Mouse (Mus musculus): ENCODE measurements around the gene Bmx. TPM values are rescaled to one million over a fixed set of nuclear protein-coding genes. Genes with fewer than 3 reads are reported as not detected.

Gene Bmx
- polyA plus RNA-seq, 1 experiment, result not detected

- Histone ChIP-seq H3K27ac (ENCODE audit: insufficient read depth, low read depth, low read length) (no peak overlapping the region), H3K4me3 (ENCODE audit: insufficient read depth, low read depth, low read length) (no peak overlapping the region), H3K4me1 (ENCODE audit: control insufficient read depth, insufficient read depth, low read length) (no peaks in the 10 kb centered on the region)
- TF ChIP-seq POLR2A (IDR thresholded peaks at IDR 0.05; ENCODE audit: insufficient read depth, low read depth, low read length) (no peak), CTCF (IDR thresholded peaks at IDR 0.05; ENCODE audit: insufficient read depth, low read depth, low read length) (no peak)
Observed at GRCm38 (mm10) chrX:164189880-164190279, 68.1 kb downstream of the Bmx start.

DNA sequence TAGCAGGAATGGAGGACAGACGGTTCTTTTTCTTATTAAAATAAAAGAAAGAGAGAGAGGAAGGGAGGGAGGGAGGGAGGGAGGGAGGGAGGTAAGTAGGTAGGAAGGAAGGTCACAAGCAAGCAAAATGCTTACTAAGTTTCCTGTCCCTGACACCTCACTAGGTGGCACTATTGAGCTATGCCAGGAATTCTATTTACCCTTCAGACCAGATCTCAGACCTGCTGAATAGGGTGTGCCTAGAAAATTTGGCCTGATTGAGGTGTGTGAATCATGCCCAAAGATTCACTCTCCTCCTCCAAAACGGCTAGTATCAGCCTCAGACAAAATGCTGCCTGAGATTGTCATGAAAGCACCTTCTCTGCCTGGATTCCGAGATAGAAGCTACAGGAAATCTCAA, 74.1 kb downstream of the Bmx start:
- no peak for TF ChIP-seq POLR2A (IDR thresholded peaks at IDR 0.05; ENCODE audit: insufficient read depth, low read depth, low read length)
- Histone ChIP-seq H3K27ac (ENCODE audit: insufficient read depth, low read depth, low read length) (no peak overlapping the region), H3K4me1 (ENCODE audit: control insufficient read depth, insufficient read depth, low read length) (no peaks in the 10 kb centered on the region), H3K4me3 (ENCODE audit: insufficient read depth, low read depth, low read length) (no peak overlapping the region)
- 24% methylated on average over 3 of the region's 3 CpGs for WGBS

- TF ChIP-seq CTCF (IDR thresholded peaks at IDR 0.05; ENCODE audit: insufficient read depth, low read depth, low read length) (no peak), POLR2A (IDR thresholded peaks at IDR 0.05; ENCODE audit: insufficient read depth, low read depth, low read length) (no peak)
- H3K4me1 ChIP-seq (ENCODE audit: control insufficient read depth, insufficient read depth, low read length), result no peaks in the 10 kb centered on the region
- WGBS, result 15% methylated on average over 3 of the region's 3 CpGs
- H3K27ac ChIP-seq (ENCODE audit: insufficient read depth, low read depth, low read length), result no peak overlapping the region
- H3K4me3 ChIP-seq (ENCODE audit: insufficient read depth, low read depth, low read length), result no peak overlapping the region
Observed at GRCm38 (mm10) chrX:164179746-164180145, 78.2 kb downstream of the Bmx start.

- Histone ChIP-seq H3K4me3 (ENCODE audit: insufficient read depth, low read depth, low read length) (no peak overlapping the region), H3K27ac (ENCODE audit: insufficient read depth, low read depth, low read length) (no peak overlapping the region), H3K4me1 (ENCODE audit: control insufficient read depth, insufficient read depth, low read length) (no peaks in the 10 kb centered on the region)
- TF ChIP-seq POLR2A (IDR thresholded peaks at IDR 0.05; ENCODE audit: insufficient read depth, low read depth, low read length) (no peak), CTCF (IDR thresholded peaks at IDR 0.05; ENCODE audit: insufficient read depth, low read depth, low read length) (no peak)
- 88% methylated on average over 2 of the region's 2 CpGs for WGBS
Observed at GRCm38 (mm10) chrX:164178856-164179255, 79.1 kb downstream of the Bmx start.

GRCm38 (mm10) chrX:164175780-164176179, 82.2 kb downstream of the Bmx start:
- 76% methylated on average over 2 of the region's 2 CpGs for WGBS
- TF ChIP-seq CTCF (IDR thresholded peaks at IDR 0.05; ENCODE audit: insufficient read depth, low read depth, low read length) (no peak), POLR2A (IDR thresholded peaks at IDR 0.05; ENCODE audit: insufficient read depth, low read depth, low read length) (no peak)
- no peak overlapping the region for H3K27ac ChIP-seq (ENCODE audit: insufficient read depth, low read depth, low read length)
- H3K4me3 ChIP-seq (ENCODE audit: insufficient read depth, low read depth, low read length), result no peak overlapping the region
- no peaks in the 10 kb centered on the region for H3K4me1 ChIP-seq (ENCODE audit: control insufficient read depth, insufficient read depth, low read length)

GRCm38 (mm10) chrX:164175311-164175710, 82.7 kb downstream of the Bmx start:
- no peaks in the 10 kb centered on the region for H3K4me1 ChIP-seq (ENCODE audit: control insufficient read depth, insufficient read depth, low read length)
- no peak overlapping the region for H3K27ac ChIP-seq (ENCODE audit: insufficient read depth, low read depth, low read length)
- H3K4me3 ChIP-seq (ENCODE audit: insufficient read depth, low read depth, low read length), result no peak overlapping the region
- TF ChIP-seq POLR2A (IDR thresholded peaks at IDR 0.05; ENCODE audit: insufficient read depth, low read depth, low read length), result no peak
- TF ChIP-seq CTCF (IDR thresholded peaks at IDR 0.05; ENCODE audit: insufficient read depth, low read depth, low read length), result no peak
- 100% methylated on average over 1 of the region's 1 CpGs for WGBS

DNA sequence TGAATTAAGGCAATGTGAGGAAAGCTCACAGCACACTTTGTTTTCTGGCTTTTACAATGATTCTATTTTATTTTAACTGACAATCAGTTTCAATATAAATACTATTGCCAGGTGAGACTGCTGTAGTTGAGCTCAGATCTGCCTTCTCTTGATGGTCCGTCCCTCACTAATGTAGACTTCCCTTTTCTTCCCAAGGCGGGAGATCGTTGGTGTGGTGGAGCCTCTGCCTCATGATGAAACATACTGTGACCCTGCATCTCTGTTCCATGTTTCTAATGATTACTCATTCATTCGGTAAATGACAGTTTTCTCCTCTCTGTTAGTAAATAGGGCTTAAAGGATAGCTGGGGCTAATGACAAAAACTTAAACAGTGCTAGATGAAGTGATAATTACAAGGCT, 84.1 kb downstream of the Bmx start:
- 90% methylated on average over 4 of the region's 4 CpGs for WGBS
- TF ChIP-seq POLR2A (IDR thresholded peaks at IDR 0.05; ENCODE audit: insufficient read depth, low read depth, low read length) (no peak), CTCF (IDR thresholded peaks at IDR 0.05; ENCODE audit: insufficient read depth, low read depth, low read length) (no peak)
- Histone ChIP-seq H3K4me1 (ENCODE audit: control insufficient read depth, insufficient read depth, low read length) (no peaks in the 10 kb centered on the region), H3K27ac (ENCODE audit: insufficient read depth, low read depth, low read length) (no peak overlapping the region), H3K4me3 (ENCODE audit: insufficient read depth, low read depth, low read length) (no peak overlapping the region)

- WGBS, result 63% methylated on average over 2 of the region's 2 CpGs
- H3K4me3 ChIP-seq (ENCODE audit: insufficient read depth, low read depth, low read length), result no peak overlapping the region
- H3K4me1 ChIP-seq (ENCODE audit: control insufficient read depth, insufficient read depth, low read length), result no peaks in the 10 kb centered on the region
- no peak overlapping the region for H3K27ac ChIP-seq (ENCODE audit: insufficient read depth, low read depth, low read length)
- TF ChIP-seq POLR2A (IDR thresholded peaks at IDR 0.05; ENCODE audit: insufficient read depth, low read depth, low read length) (no peak), CTCF (IDR thresholded peaks at IDR 0.05; ENCODE audit: insufficient read depth, low read depth, low read length) (no peak)
Observed at GRCm38 (mm10) chrX:164171034-164171433, 87.0 kb downstream of the Bmx start.

DNA sequence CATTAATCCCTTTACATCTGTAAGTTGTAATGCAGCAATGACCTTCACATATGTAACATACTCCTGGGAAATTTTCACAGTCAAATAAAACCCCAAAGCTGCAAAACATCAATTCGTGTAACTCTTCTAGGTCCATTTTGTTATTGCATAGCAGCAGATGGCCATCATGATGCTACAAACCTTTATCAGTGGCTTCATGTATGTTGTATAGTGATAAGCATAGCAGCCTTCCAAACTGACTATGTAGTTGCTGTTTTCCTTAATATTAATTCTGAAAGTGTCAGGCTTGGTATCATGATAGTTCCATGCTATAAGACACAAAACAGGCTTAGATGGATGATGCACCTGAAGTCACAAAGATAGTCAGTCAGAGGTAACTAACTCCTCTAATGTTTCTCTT, 93.3 kb downstream of the Bmx start:
- Histone ChIP-seq H3K4me3 (ENCODE audit: insufficient read depth, low read depth, low read length) (no peak overlapping the region), H3K27ac (ENCODE audit: insufficient read depth, low read depth, low read length) (no peak overlapping the region), H3K4me1 (ENCODE audit: control insufficient read depth, insufficient read depth, low read length) (no peaks in the 10 kb centered on the region)
- WGBS, result 87% methylated on average over 1 of the region's 1 CpGs
- no peak for TF ChIP-seq POLR2A (IDR thresholded peaks at IDR 0.05; ENCODE audit: insufficient read depth, low read depth, low read length)
- no peak for TF ChIP-seq CTCF (IDR thresholded peaks at IDR 0.05; ENCODE audit: insufficient read depth, low read depth, low read length)

GRCm38 (mm10) chrX:164154594-164154993, 103.4 kb downstream of the Bmx start:
- no peak overlapping the region for H3K4me3 ChIP-seq (ENCODE audit: insufficient read depth, low read depth, low read length)
- H3K27ac ChIP-seq (ENCODE audit: insufficient read depth, low read depth, low read length), result no peak overlapping the region
- no peaks in the 10 kb centered on the region for H3K4me1 ChIP-seq (ENCODE audit: control insufficient read depth, insufficient read depth, low read length)
- TF ChIP-seq POLR2A (IDR thresholded peaks at IDR 0.05; ENCODE audit: insufficient read depth, low read depth, low read length) (no peak), CTCF (IDR thresholded peaks at IDR 0.05; ENCODE audit: insufficient read depth, low read depth, low read length) (no peak)
- WGBS, result 80% methylated on average over 5 of the region's 5 CpGs

All from olfactory bulb, adult 2 months (tissue).